Comparison of ENCODE assay signal across 21 mouse cellular contexts in genomic region chr8:124373753-124374152, GRCm38 (mm10).
DNase-seq lines count a peak whose midpoint lies in the region; ATAC-seq and TF ChIP-seq lines count a peak whose summit lies in the region.
"Had no signal": no experiment of that assay in that cellular context is flagged by ENCODE, and none has a peak within 500 bp of the region (broad histone marks: within the 10 kb centered on the region; RNA-seq: fewer than 3 reads in every experiment).

No protein-coding gene starts in this region.

- 0 out of 2 replicates have a peak, but pooled peaks cover 5% of the 10 kb centered on the region for H3K27me3 ChIP-seq in heart, embryonic 10.5 days (ENCODE audit: insufficient read depth, poor library complexity, severe bottlenecking)
- H3K27me3 ChIP-seq: embryonic facial prominence, embryonic 12.5 days; forebrain, embryonic 13.5 days; Patski had no signal

- no peaks in the 10 kb centered on the region for H3K36me3 ChIP-seq in heart, embryonic 10.5 days
- H3K36me3 ChIP-seq: embryonic facial prominence, embryonic 10.5 days; embryonic facial prominence, embryonic 12.5 days had no signal

- H3K9me3 ChIP-seq in heart, embryonic 10.5 days, result no peaks in the 10 kb centered on the region
- H3K9me3 ChIP-seq: embryonic facial prominence, embryonic 10.5 days; embryonic facial prominence, embryonic 12.5 days; forebrain, embryonic 13.5 days had no signal

- intact Hi-C loops in left cerebral cortex, adult 2 months (cut with DNase I), result no loop called here

- 0 out of 2 replicates have a peak, but pooled peaks have one; percentile 7 for ATAC-seq in frontal cortex, adult (ENCODE audit: low TSS enrichment)
- ATAC-seq: forebrain, embryonic 13.5 days; forebrain, embryonic 16.5 days; Patski had no signal

- H3K4me3 ChIP-seq in left cerebral cortex, adult 2 months, result no peak overlapping the region
- H3K4me3 ChIP-seq in heart, embryonic 10.5 days, result no peak overlapping the region
- H3K4me3 ChIP-seq: embryonic facial prominence, embryonic 10.5 days; embryonic facial prominence, embryonic 12.5 days; forebrain, embryonic 13.5 days had no signal

- TF ChIP-seq CTCF in left cerebral cortex, adult 2 months (IDR thresholded peaks at IDR 0.05), result no peak

- no peak for DNase-seq in frontal cortex, postnatal 10 days (ENCODE audit: low spot score in 2 of 2)
- DNase-seq in left cerebral cortex, adult 2 months (ENCODE audit: extremely low spot score in 1 of 2, low spot score in 2 of 2), result no peak
- no peak for DNase-seq in left cerebral cortex, adult 11 months (ENCODE audit: low spot score)
- DNase-seq in MN1 (ENCODE audit: low spot score), result peak; percentile 83
- DNase-seq in brain, adult 2 months (ENCODE audit: low read depth, low spot score), result peak; percentile 64
- DNase-seq in T-cell, adult 2 months (ENCODE audit: low spot score), result no peak
- DNase-seq in heart, embryonic 10.5 days (ENCODE audit: low spot score), result no peak
- DNase-seq: adrenal gland, adult 2 months; adrenal gland, postnatal 10 days; adrenal gland, postnatal 25 days; cerebellum, adult 11-12 months; cerebellum, adult 2 months; cerebellum, adult 9-10 months; cerebellum, postnatal 10 days; cerebellum, postnatal 25 days had no signal

- 85% methylated on average over 5 of the region's 5 CpGs for WGBS in heart, embryonic 10.5 days

- 0 out of 2 replicates have a peak, but pooled peaks cover 7% of the 10 kb centered on the region for H3K4me1 ChIP-seq in heart, embryonic 10.5 days
- H3K4me1 ChIP-seq: embryonic facial prominence, embryonic 10.5 days; embryonic facial prominence, embryonic 12.5 days; forebrain, embryonic 13.5 days had no signal

- peak overlapping the region; percentile 40; the same call in 1 of the 2 replicates for H3K27ac ChIP-seq in left cerebral cortex, adult 2 months
- H3K27ac ChIP-seq in heart, embryonic 10.5 days, result no peak overlapping the region
- H3K27ac ChIP-seq: embryonic facial prominence, embryonic 10.5 days; embryonic facial prominence, embryonic 12.5 days; forebrain, embryonic 13.5 days had no signal

Comparison
In these comparisons a context has a peak if more than half of its experiments do, and no peak if none do; other contexts are left out.
1. DNase-seq: peak in MN1 (single experiment) and brain, adult 2 months (single experiment); none in frontal cortex, postnatal 10 days (0 of 2), left cerebral cortex, adult 2 months (0 of 2), left cerebral cortex, adult 11 months (single experiment), T-cell, adult 2 months (single experiment) and heart, embryonic 10.5 days (single experiment).